Mouse (Mus musculus) CD4-positive helper T cell, adult 2 months (primary cell): ENCODE results near the gene Acr.

Experiments
- DNase-seq: peaks from one replicate; pipeline ENCODE4 v3.0.0-alpha.2; 2012; ENCODE audit warnings: low read depth, missing footprints, low spot score

The Acr gene

DNA sequence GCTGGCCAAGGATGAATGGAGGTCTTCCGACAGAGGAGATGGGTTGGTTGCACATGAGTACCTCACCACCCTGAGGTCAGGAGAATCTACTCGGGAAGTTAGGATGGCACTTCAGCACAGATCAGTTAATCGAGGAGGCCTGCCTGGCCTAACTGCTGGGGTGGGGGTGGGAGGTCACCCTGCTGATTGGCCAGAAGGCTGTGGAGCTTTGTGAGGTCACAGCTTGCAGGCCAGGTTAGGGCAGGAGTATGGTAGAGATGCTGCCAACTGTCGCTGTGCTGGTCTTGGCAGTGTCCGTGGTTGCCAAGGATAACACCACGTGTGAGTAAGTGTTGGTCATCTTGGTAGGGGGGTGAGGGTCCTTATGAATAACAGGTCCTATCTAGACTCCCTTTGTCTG, at the start of gene Acr:
Gene Acr (plus strand): TSS at position 213 of the 400 bp plus-strand sequence.
- DNase-seq, result no peak

DNA sequence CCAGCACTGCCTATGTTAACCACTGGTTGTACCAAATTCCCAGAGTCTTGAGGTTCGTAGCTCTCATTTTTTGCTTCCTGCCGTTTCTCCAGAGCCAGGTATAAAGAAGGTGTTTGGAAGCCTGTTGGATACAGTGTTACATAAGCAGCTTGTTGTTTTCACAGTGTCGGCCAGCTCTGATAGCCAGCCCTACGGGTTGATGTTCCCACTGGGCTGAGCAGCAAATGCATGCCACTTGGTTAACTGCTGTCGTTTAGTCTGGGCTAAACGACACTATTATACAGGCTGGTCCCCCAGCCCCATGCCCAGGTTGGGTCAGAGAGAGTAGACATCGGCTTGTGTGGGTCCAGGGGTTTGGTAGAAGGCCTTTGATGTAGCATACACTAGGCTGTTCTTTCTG, 46.2 kb upstream of the Acr start:
- no peak for DNase-seq

GRCm38 (mm10) chr15:89522566-89523282, 45.4 kb upstream of the Acr start:
- no peak for DNase-seq

DNA sequence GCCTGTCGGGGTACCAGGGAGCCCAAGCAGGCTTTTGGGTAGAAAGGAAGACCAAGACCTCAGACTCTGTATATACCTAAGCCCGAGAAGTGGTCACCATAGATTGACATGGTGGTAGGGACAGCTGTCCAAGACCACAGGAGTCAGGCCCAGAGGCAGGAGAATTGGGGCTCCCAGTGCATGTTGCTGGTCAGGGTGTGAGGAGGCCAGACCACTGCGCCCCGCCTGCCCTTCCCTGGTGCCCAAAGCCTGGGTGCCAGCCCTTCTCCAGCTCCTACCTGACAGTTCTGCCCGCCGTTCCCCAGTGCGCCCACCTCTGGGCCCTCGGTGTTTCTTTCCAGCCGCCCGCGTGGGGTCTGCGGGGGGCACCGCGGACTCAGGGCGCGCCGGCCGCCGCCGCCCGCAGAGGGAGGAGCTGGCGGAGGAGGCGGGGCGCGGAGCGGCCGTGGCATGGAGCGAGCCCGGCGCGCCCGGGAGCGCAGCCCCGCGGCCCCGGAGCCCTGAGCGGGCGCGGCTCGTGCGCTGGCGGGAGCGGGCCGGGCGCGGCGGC, 44.8 kb upstream of the Acr start:
- DNase-seq, result peak; percentile 18

- no peak for DNase-seq
These were observed 44.0 kb upstream of the Acr start for GRCm38 (mm10) chr15:89524001-89524571.

DNA sequence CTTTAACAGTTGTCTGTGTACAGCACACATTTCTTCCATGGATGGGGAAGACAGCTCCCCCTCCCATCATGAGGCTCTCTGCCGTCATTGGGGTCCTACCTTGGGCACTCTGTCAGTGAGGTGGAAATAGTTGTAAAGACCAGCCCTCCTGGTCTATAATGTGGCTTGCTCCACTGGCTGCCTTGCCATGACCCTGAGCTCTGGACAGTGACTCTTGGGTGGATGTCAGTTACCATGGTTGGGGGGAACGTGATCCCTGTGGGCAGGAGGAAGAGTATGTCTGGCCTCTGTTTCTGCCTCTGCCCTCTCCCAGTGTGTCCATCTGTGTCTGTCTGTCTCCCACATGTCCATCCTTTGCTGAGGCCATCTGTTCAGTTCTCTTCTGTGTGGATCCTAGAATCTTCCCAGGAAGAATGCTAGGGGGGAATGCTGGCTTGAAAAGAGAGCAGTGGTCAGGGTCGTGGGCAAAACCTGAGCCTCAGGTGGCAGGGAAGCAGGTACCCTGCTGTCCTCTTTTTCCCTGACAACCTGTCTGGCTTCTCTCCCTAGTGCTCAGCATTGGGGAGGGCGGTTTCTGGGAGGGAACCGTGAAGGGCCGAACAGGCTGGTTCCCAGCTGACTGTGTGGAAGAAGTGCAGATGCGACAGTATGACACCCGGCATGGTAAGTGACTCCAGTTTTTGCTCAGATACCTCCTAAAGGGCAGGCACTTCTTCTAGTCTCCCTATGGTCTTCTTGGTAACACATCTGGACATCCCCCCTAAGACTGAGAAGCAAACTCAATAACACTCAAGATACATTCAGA, 43.3 kb upstream of the Acr start:
- no peak for DNase-seq

DNA sequence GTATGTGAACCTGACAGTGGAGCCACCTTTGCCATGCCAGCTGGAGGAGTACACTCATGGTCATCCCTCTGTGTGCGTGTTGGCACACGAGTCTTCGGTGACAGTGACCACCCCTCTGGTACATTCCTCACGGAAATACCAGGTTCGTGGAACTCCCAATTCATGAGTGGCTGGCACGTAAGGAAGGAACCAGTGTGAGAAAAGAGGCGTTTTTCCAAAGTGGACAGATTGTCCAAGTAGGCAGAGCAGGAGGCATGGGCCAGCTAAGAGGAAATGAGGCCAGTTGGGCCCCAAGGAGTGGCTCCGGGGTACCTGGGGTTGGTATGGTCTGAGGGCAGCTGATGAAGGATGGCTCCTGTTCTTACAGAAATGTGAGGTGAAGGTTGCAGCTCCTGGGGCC, 42.7 kb upstream of the Acr start:
- no peak for DNase-seq

DNA sequence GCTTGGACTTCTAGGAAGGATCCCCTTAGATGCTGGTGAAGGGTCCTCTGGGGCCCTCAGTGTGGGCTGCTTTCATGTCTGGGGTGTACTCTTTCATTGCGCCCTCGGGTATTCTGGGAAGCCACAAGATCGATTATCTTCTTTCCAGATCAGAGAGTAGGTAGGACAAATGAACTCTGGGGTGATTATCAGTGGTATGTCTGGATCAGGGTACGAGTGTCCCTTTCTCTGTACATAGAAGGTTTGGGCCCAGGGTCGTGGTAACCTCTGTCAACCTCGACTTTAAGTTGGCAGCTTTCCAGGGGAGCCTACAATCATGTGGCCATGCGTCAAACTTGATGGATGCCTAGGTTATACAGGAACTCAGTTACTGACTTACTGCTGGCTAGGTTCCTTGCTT, 42.2 kb upstream of the Acr start:
- DNase-seq, result no peak

DNA sequence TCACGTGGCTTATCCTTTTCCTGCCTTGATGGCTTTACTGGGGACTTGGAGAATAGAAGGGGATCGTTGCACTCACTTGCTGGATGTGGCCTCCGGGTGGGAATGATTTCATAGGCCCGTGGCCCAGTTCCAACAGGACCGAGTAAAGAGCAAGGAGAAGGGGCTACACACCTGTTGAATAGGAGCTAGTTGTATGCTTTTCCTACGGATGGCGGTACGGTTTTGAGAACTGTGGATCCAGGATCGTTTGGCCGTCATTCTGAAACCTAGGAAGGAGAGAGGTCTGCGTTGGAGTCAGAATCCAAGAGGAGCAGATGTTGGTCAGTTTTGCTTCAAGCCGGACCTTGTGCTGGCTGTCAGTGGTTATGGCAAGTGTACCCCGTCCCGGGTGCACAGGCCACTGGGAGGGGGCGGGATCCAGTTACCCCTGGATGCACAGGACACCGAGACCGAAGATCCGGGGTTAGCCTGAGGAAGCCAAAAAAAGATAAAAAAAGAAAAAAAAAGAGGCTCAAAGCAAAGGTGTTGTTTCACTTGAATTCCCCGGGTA, 41.3 kb upstream of the Acr start:
- DNase-seq, result no peak

- DNase-seq, result no peak
These were observed 40.7 kb upstream of the Acr start for GRCm38 (mm10) chr15:89527466-89527865.

GRCm38 (mm10) chr15:89528201-89528850, 39.8 kb upstream of the Acr start:
- DNase-seq, result no peak

- no peak for DNase-seq
These were observed 39.2 kb upstream of the Acr start for GRCm38 (mm10) chr15:89528923-89529322.

- peak; percentile 16 for DNase-seq
These were observed 37.8 kb upstream of the Acr start for GRCm38 (mm10) chr15:89530336-89530735.

- no peak for DNase-seq
These were observed 36.7 kb upstream of the Acr start for GRCm38 (mm10) chr15:89531399-89531798.

GRCm38 (mm10) chr15:89532026-89532923, 35.9 kb upstream of the Acr start:
- DNase-seq, result no peak

DNA sequence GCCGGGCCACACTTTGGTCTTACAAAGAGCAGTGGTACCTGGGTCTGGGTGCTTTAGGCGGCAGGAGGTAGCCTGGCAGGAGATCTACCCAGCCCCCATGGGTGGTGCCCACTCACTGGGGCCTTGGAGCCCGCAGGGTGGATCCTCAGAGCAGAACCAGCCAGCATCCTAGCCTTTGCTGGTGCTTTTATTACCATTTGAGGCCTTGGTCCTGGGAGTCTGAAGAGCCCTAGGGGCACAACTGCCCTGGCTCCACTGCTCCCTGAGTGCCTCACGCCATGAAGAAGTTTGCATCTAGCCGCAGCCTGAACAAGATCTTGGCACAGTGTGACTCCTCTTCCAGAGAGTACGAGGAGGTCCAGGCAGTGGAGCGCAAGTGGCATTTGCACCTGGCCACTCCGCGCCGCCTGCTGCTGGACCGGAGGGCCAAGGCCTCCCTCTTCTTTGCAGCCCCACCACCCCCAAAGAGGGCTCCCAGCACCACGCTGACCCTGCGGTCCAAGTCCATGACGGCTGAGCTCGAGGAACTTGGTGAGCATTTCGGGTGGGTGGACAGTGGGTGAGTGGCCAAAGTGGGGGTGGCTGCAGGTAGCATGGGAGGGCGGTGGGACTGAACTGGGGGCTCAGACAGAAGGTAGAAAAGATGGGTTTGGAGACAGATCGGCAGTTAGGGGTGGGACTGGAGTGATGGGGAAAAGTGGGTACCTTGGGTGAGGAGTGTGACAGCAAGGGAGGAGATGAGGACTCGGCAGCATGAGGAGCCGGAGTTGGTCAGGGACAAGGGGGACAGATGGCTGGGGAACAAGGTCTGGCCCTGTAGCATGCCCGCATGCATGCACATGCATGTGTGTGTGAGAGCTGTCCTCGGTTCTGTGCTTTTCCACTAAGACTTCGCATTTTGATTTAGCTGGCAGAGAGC, 34.9 kb upstream of the Acr start:
- no peak for DNase-seq

GRCm38 (mm10) chr15:89533843-89534207, 34.3 kb upstream of the Acr start:
- DNase-seq, result no peak

DNA sequence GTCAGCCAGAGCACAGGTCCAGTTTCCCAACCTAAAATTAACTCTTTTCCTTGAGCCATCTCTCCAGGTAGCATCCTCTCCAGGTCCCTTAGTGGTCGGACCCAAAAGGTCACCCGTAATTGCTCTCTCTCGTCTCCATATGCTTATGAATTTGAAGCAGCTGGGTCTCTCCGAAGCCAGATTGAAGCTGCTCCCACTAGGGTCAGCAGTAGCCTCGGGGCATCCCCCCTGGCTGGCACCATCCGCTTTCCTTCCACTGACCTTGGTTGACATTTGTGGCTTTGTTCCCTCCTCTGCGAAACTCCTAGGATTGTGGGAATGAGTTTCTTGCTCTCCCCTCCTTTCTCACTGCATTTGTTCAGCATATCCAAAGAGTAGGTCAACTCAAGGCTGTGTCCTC, 24.0 kb upstream of the Acr start:
- DNase-seq, result no peak

- no peak for DNase-seq
These were observed 20.8 kb upstream of the Acr start for GRCm38 (mm10) chr15:89547321-89547720.
